Mouse (Mus musculus): ENCODE measurements around the gene Gm21627. TPM values are rescaled to one million over a fixed set of nuclear protein-coding genes. Genes with fewer than 3 reads are reported as not detected.
"Not testable (repeated sequence)": the region's sequence is repeated elsewhere in the genome, so short reads cannot be mapped to it uniquely, and the experiment has no call there.

Gm21627 gene
- polyA plus RNA-seq (2014; fragmentation: Nextera tagmentation; extraction: Ambion mirVana) = not detected in 2 replicates

- H3K27me3 ChIP-seq (ENCODE audit: insufficient read depth, low read length); H3K4me2 ChIP-seq; H3K27ac ChIP-seq (ENCODE audit: low read depth); H3K4me3 ChIP-seq (ENCODE audit: low read depth, low read length); ATAC-seq (ENCODE audit: insufficient read depth); H3K36me3 ChIP-seq (ENCODE audit: insufficient read depth); H3K9me3 ChIP-seq (ENCODE audit: low read depth, low read length); H3K4me1 ChIP-seq (ENCODE audit: insufficient read depth); H3K9ac ChIP-seq; DNase-seq: not testable (repeated sequence)
- no CpG with 5 or more reads among the region's 6 CpGs for WGBS
Observed at GRCm38 (mm10) chrY:63228127-63228526, at the start of gene Gm21627. Gm21627 (plus strand) TSS chrY:63228427.
